Mouse (Mus musculus) hindbrain, embryonic 10.5 days (tissue): ENCODE data around the gene Crb3. TPM values are rescaled to one million over a fixed set of nuclear protein-coding genes. Genes with fewer than 3 reads are reported as not detected.
"Not testable (repeated sequence)": the region's sequence is repeated elsewhere in the genome, so short reads cannot be mapped to it uniquely, and the experiment has no call there.

Experiments
- DNase-seq: peaks from one replicate; pipeline ENCODE4 v3.0.0-alpha.2; 2017; ENCODE audit warnings: low spot score
- H3K27ac ChIP-seq: fragments of 300-500 bp; sonication (generic); 2 replicates; pipeline ENCODE4 v1.5.1; 2016; ENCODE audit warnings: mild to moderate bottlenecking, moderate library complexity
- H3K27me3 ChIP-seq: fragments of 300-500 bp; sonication (generic); 2 replicates; pipeline ENCODE4 v1.6.1; 2016; ENCODE audit warnings: mild to moderate bottlenecking; ENCODE audit not compliant: poor library complexity, insufficient read depth, severe bottlenecking
- H3K36me3 ChIP-seq: fragments of 300-500 bp; sonication (generic); 2 replicates; pipeline ENCODE4 v1.6.1; 2016; ENCODE audit warnings: mild to moderate bottlenecking, moderate library complexity
- H3K4me1 ChIP-seq: fragments of 300-500 bp; sonication (generic); replicated peaks from 2 replicates; pipeline ENCODE4 v1.6.1; 2016; ENCODE audit warnings: mild to moderate bottlenecking
- H3K4me3 ChIP-seq: fragments of 300-500 bp; sonication (generic); 2 replicates; pipeline ENCODE4 v1.5.1; 2016; ENCODE audit warnings: mild to moderate bottlenecking, moderate library complexity
- H3K9me3 ChIP-seq: fragments of 300-500 bp; sonication (generic); 2 replicates; pipeline ENCODE4 v1.6.1; 2016; ENCODE audit warnings: mild to moderate bottlenecking, moderate library complexity
- WGBS: fragments of 180-500 bp; shearing (Covaris S2); methylation state at CpG from one replicate; pipeline ENCODE4 v1.1.7; 2016; 5-methylcytosine and 5-hydroxymethylcytosine counted together
- polyA plus RNA-seq: library from polyadenylated mRNA; unstranded; fragments of >200 nt; fragmentation: Nextera tagmentation; extraction: Ambion mirVana; gene quantifications from 2 replicates; pipeline ENCODE4 v1.2.1, GENCODE M21; 2016

Gene Crb3
- polyA plus RNA-seq, 1 experiment from 2014 or later: 5.1 TPM

- no peak for DNase-seq
- Histone ChIP-seq H3K27ac (no peak within 1 kb of the TSS), H3K4me1 (peaks cover 3% of the 10 kb centered on the region; the same call in 1 of the 2 replicates), H3K36me3 (peaks cover 20% of the 10 kb centered on the region), H3K27me3 (peaks cover 22% of the 10 kb centered on the region), H3K4me3 (no peak within 1 kb of the TSS), H3K9me3 (peaks cover 3% of the 10 kb centered on the region; the same call in 1 of the 2 replicates)
- WGBS: 77% methylated on average over 8 of the region's 8 CpGs
Observed at GRCm38 (mm10) chr17:57041554-57041953, 17.4 kb upstream of the Crb3 start, which contains the start of gene Slc25a41. Gene Slc25a41, minus strand, starts transcription at chr17:57041654.

- DNase-seq: no peak
- no peak overlapping the region for H3K4me3 ChIP-seq
- H3K27me3 ChIP-seq: no peaks in the 10 kb centered on the region
- no peaks in the 10 kb centered on the region for H3K9me3 ChIP-seq
- H3K36me3 ChIP-seq: peaks cover 72% of the 10 kb centered on the region
- WGBS: 29% methylated on average over 5 of the region's 5 CpGs
- H3K27ac ChIP-seq: no peak overlapping the region
- H3K4me1 ChIP-seq: peaks cover 3% of the 10 kb centered on the region; the same call in 1 of the 2 replicates
Observed at GRCm38 (mm10) chr17:57047406-57047805, 11.5 kb upstream of the Crb3 start.

GRCm38 (mm10) chr17:57048816-57049215 is 10.1 kb upstream of the Crb3 start:
- H3K27me3 ChIP-seq: no peaks in the 10 kb centered on the region
- H3K36me3 ChIP-seq: peaks cover 86% of the 10 kb centered on the region
- no peak overlapping the region for H3K27ac ChIP-seq
- DNase-seq: no peak
- no peaks in the 10 kb centered on the region for H3K9me3 ChIP-seq
- no peak overlapping the region for H3K4me3 ChIP-seq
- no peaks in the 10 kb centered on the region for H3K4me1 ChIP-seq
- 93% methylated on average over 3 of the region's 3 CpGs for WGBS

GRCm38 (mm10) chr17:57051679-57052078 is 7.2 kb upstream of the Crb3 start:
- not testable (repeated sequence) for H3K4me1 ChIP-seq, H3K4me3 ChIP-seq, H3K27me3 ChIP-seq, DNase-seq, H3K9me3 ChIP-seq, H3K27ac ChIP-seq
- 79% methylated on average over 4 of the region's 4 CpGs for WGBS
- H3K36me3 ChIP-seq: peaks cover 93% of the 10 kb centered on the region

- Histone ChIP-seq H3K27ac (no peak overlapping the region), H3K9me3 (no peaks in the 10 kb centered on the region), H3K4me3 (no peak overlapping the region), H3K27me3 (peaks cover 15% of the 10 kb centered on the region), H3K4me1 (peaks cover 25% of the 10 kb centered on the region), H3K36me3 (peaks cover 58% of the 10 kb centered on the region)
- no peak for DNase-seq
- WGBS: 87% methylated on average over 3 of the region's 3 CpGs
Observed at GRCm38 (mm10) chr17:57056246-57056645, 2.7 kb upstream of the Crb3 start.

- under 1% methylated on average over 45 of the region's 45 CpGs for WGBS
- H3K27ac ChIP-seq: peak within 1 kb of the TSS; percentile 91
- DNase-seq: peak; percentile 87
- peaks cover 36% of the 10 kb centered on the region for H3K4me1 ChIP-seq
- H3K9me3 ChIP-seq: no peaks in the 10 kb centered on the region
- peaks cover 25% of the 10 kb centered on the region for H3K36me3 ChIP-seq
- H3K4me3 ChIP-seq: peak within 1 kb of the TSS; percentile 74
- peaks cover 46% of the 10 kb centered on the region for H3K27me3 ChIP-seq
Observed at GRCm38 (mm10) chr17:57059486-57059977, 627 bp downstream of the Crb3 start, which contains the start of gene Slc25a23. Gene Slc25a23, minus strand, starts transcription at chr17:57059863.

- Histone ChIP-seq H3K36me3 (peaks cover 17% of the 10 kb centered on the region), H3K4me1 (peaks cover 37% of the 10 kb centered on the region), H3K4me3 (peak overlapping the region; percentile 74), H3K27me3 (peaks cover 54% of the 10 kb centered on the region), H3K9me3 (no peaks in the 10 kb centered on the region), H3K27ac (peak overlapping the region; percentile 91)
- under 1% methylated on average over 44 of the region's 44 CpGs for WGBS
- peak; percentile 94 for DNase-seq
Observed at GRCm38 (mm10) chr17:57060231-57060801, 1.4 kb downstream of the Crb3 start.

GRCm38 (mm10) chr17:57061069-57061468 is 2.2 kb downstream of the Crb3 start:
- Histone ChIP-seq H3K4me3 (peak overlapping the region; percentile 74), H3K27ac (no peak overlapping the region), H3K4me1 (peaks cover 40% of the 10 kb centered on the region), H3K9me3 (no peaks in the 10 kb centered on the region), H3K36me3 (peaks cover 10% of the 10 kb centered on the region), H3K27me3 (peaks cover 58% of the 10 kb centered on the region)
- 41% methylated on average over 10 of the region's 10 CpGs for WGBS
- no peak for DNase-seq

- Histone ChIP-seq H3K36me3 (0 out of 2 replicates have a peak, but pooled peaks cover 5% of the 10 kb centered on the region), H3K4me1 (peaks cover 40% of the 10 kb centered on the region), H3K9me3 (no peaks in the 10 kb centered on the region), H3K4me3 (peak overlapping the region; percentile 47), H3K27me3 (peaks cover 65% of the 10 kb centered on the region), H3K27ac (peak overlapping the region; percentile 45; the same call in 1 of the 2 replicates)
- DNase-seq: no peak
- under 1% methylated on average over 39 of the region's 39 CpGs for WGBS
Observed at GRCm38 (mm10) chr17:57062011-57062521, 3.2 kb downstream of the Crb3 start.

- H3K27me3 ChIP-seq: peaks cover 65% of the 10 kb centered on the region
- WGBS: under 1% methylated on average over 22 of the region's 22 CpGs
- H3K4me3 ChIP-seq: peak overlapping the region; percentile 47
- H3K9me3 ChIP-seq: no peaks in the 10 kb centered on the region
- H3K4me1 ChIP-seq: peaks cover 40% of the 10 kb centered on the region
- H3K36me3 ChIP-seq: 0 out of 2 replicates have a peak, but pooled peaks cover 5% of the 10 kb centered on the region
- H3K27ac ChIP-seq: peak overlapping the region; percentile 45; the same call in 1 of the 2 replicates
- no peak for DNase-seq
Observed at GRCm38 (mm10) chr17:57062548-57062947, 3.6 kb downstream of the Crb3 start.

- Histone ChIP-seq H3K4me3 (peak overlapping the region; percentile 22; the same call in 1 of the 2 replicates), H3K9me3 (no peaks in the 10 kb centered on the region), H3K27ac (no peak overlapping the region), H3K36me3 (no peaks in the 10 kb centered on the region), H3K27me3 (peaks cover 62% of the 10 kb centered on the region), H3K4me1 (peaks cover 39% of the 10 kb centered on the region)
- no peak for DNase-seq
- 13% methylated on average over 8 of the region's 8 CpGs for WGBS
Observed at GRCm38 (mm10) chr17:57063031-57063430, 4.1 kb downstream of the Crb3 start.

- Histone ChIP-seq H3K4me1 (peaks cover 24% of the 10 kb centered on the region), H3K4me3 (no peak overlapping the region), H3K27ac (no peak overlapping the region), H3K36me3 (no peaks in the 10 kb centered on the region), H3K27me3 (peaks cover 52% of the 10 kb centered on the region), H3K9me3 (no peaks in the 10 kb centered on the region)
- DNase-seq: no peak
- 64% methylated on average over 5 of the region's 5 CpGs for WGBS
Observed at GRCm38 (mm10) chr17:57066908-57067307, 8.0 kb downstream of the Crb3 start.

GRCm38 (mm10) chr17:57070272-57070671 is 11.4 kb downstream of the Crb3 start:
- Histone ChIP-seq H3K9me3 (no peaks in the 10 kb centered on the region), H3K4me3 (peak overlapping the region; percentile 41), H3K27me3 (peaks cover 25% of the 10 kb centered on the region), H3K27ac (peak overlapping the region; percentile 78), H3K36me3 (no peaks in the 10 kb centered on the region), H3K4me1 (peaks cover 17% of the 10 kb centered on the region)
- 11% methylated on average over 9 of the region's 9 CpGs for WGBS
- no peak for DNase-seq
